Mouse (Mus musculus) cerebellum, adult 9-11 months (tissue): ENCODE results near the gene Klhl8.
"Not testable (repeated sequence)": the region's sequence is repeated elsewhere in the genome, so short reads cannot be mapped to it uniquely, and the experiment has no call there.

ENCODE experiments used
- DNase-seq: peaks from one replicate; pipeline ENCODE4 v3.0.0; 2022

Klhl8 gene

GRCm38 (mm10) chr5:103910748-103911409 is at the start of gene Klhl8:
Klhl8 (minus strand) TSS chr5:103911259.
- peak; percentile 90 for DNase-seq

DNA sequence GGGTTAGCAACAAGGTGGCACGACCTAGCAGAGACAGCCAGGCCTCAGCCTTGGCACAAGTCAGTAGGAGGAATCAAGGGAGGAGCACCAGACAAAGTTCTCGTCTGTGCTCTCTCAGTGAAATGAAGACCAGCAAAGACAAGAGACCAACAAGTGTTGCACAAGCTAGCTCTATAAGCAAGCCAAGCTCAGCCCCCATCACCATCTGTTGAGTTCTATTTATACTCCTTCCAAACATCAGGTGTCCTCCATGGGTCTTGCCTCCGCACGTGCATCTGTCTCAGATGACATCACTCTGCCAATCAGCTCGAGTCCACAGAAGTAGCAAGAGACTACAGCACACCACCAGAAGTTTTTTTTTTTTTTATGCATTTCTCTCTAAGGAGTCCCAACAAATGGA is 43.6 kb upstream of the Klhl8 start:
- DNase-seq: peak; percentile 43

DNA sequence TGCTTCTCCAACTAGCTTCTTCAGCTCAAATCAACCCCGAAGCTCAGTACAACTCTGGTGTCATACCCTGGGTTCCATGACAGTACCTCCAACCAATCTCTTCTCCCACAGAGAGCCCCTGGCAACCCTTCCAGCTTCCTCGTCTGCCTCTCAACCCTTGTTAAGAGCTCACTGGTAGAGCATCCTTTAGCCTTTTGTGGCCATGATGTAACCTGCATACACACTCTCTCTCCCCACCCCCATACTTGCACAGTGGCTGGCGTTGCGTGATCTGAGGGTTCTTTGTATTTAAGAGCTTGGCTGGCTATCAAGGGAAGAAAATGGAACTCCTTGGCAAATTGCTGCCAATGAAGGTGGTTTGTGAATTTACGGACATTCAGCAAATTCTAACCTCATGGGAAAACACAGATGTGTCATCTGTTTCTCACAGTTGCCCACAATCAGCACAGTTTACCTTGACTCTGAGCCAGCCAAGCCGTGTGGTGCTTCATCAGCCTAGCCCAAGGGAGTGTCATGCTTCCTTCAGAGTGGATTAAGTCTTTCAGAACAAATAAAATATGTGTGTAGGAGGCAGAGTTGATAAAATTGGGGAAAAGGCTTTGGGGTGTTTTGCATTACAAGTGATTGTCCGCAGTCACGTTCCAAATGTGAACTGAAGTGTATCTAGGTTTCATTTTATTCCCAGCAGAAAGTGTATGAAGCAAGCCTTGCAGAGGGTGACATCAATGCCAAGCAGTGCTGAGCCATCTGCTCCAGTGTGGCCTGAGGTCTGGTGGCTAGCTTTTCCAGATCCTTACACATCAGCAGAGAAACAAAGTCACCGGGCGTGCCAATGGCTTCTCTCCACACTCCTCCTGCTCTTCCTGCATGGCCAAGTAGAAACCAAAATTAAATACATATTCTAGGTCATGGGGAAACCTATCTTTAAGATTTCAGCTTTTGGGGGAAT is 42.4 kb upstream of the Klhl8 start:
- peak; percentile 27 for DNase-seq

GRCm38 (mm10) chr5:103950138-103950537 is 39.1 kb upstream of the Klhl8 start:
- DNase-seq: not testable (repeated sequence)

GRCm38 (mm10) chr5:103943183-103943582 is 32.1 kb upstream of the Klhl8 start:
- no peak for DNase-seq

GRCm38 (mm10) chr5:103939856-103940255 is 28.8 kb upstream of the Klhl8 start:
- DNase-seq: no peak

GRCm38 (mm10) chr5:103939350-103939652 is 28.2 kb upstream of the Klhl8 start:
- DNase-seq: no peak

GRCm38 (mm10) chr5:103938547-103939349 is 27.7 kb upstream of the Klhl8 start:
- peak; percentile 36 for DNase-seq

DNA sequence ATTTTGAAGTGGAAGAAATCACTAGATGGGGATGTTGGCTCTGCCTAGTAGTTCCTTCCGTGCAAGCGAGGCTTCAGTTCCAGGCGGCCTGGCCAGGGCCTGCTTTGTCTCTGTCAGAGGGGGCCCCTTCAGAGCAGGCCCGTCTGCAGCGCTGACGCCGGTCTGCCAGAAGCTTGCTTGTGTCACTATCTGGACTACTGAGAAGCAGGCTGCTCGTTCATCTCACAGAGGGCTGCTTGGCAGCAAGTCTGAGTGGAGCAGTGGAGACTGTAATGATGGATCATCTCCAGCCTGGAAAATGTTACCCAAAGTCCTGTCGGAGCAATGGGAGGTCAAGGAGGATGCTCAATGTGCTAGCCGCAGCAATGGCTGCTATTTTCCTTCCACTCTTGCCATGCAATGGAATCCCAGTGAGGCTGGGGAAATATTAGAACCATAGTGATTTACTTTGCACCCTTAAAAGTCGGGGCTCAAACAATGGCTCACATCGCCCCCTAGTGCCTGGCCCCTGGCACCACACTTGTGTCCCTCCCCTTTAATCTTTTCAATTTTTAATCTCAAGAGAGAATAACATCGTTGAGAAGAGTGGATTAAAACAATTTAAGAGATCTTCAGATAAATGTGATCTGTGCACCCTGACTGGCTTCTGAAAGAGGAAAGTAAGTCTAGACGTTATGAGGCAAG is 26.0 kb upstream of the Klhl8 start:
- DNase-seq: no peak

GRCm38 (mm10) chr5:103931924-103932323 is 20.9 kb upstream of the Klhl8 start:
- DNase-seq: not testable (repeated sequence)

DNA sequence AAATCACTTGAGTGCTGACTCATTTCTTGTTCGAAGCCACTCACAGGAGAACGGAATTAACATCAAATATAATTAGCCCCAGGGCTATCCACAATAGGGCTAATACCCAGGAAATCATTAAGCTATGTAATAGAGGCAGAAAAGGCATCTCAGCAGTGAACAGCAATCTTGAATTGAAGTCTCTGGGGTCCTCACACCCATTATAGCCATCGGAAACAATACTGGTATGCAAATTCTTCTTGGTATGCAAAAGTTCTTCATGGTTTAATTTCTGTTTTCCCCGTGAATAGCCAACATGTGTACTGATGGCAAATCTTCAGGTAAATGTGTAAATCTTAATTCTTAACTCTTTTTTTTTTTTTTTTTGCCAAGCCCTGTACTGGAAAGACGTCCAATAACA is 19.5 kb upstream of the Klhl8 start:
- no peak for DNase-seq

- DNase-seq: no peak
These were observed 17.1 kb upstream of the Klhl8 start for GRCm38 (mm10) chr5:103928196-103928550.

DNA sequence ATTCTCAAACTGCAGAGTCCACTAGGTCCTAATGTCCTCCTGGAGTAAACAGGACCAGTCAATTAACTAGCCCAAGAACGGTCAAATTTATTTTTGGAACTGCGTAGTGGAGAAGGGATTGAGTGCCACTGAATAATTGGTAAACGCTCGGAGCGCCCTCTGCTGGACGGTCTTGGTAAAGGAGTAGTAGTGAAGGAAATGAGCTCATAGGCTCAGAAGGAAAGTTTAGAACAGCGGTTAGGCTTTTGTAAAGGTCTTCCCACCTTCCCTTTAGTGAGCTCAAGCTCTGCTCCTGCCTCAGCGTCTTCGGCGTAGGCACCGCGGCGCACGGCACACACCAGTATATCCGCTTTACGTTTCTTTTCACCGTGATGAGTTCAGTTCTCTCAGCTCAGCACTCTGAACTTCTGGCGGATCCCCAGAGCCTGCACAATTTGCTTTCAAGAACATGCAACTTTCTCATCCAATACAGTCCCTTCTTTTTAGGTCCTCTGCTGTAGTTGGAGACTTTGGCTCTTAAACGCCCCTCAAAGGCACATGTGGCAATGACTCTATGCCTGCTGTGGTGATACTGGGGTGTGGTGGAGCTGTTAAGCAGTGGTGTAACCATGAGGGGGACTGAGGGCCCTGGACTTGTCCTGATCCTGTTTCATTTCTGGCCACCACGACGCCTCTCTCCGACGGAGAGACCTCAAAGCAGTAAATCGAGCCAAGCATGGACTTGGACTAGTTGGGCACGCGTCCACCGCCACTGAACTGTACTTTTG is 16.6 kb upstream of the Klhl8 start:
- peak; percentile 76 for DNase-seq

- no peak for DNase-seq
These were observed 15.3 kb upstream of the Klhl8 start for GRCm38 (mm10) chr5:103926398-103926797.

- no peak for DNase-seq
These were observed 12.7 kb upstream of the Klhl8 start for GRCm38 (mm10) chr5:103923755-103924154.

- DNase-seq: no peak
These were observed 12.0 kb upstream of the Klhl8 start for GRCm38 (mm10) chr5:103923101-103923500.

DNA sequence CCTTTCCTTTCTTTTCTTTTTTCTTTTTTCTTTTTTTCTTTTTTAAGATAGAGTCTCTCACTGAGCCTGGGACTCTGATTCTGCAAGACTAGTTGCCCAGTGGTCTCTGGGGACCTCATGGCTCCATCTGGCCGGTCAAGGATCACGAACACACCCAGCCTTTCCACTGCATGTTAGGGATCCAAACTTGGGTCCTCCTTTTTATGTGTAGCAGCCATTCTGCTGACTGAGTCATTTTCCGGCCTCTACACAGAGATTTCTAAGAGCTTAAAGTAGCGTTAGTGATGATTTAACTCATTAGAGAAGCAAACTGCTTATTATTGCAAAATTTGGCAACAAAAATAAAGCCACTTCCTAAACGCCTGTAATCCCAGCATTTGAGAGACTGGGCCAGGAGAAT is 11.4 kb upstream of the Klhl8 start:
- no peak for DNase-seq

DNA sequence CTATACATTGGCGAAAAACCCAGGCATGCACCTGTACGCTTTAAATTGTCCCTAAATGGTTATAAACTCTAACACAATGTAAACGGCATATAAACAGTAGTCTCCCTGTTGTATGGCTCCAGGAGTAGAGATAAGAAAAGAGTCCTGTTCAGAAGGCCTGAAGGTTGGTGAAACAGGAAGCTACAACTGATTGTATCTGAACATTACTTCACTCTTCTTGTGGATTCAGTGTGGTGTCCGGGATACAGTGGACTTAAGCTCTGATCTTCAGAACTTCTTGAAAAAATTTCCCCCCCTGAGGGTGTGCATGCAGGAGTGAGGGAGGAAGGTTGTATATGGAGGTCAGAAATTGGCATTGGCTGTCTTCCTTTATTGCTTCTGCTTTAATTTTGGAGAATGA is 8.4 kb upstream of the Klhl8 start:
- DNase-seq: no peak

GRCm38 (mm10) chr5:103918233-103918632 is 7.2 kb upstream of the Klhl8 start:
- DNase-seq: no peak

- peak; percentile 0 for DNase-seq
These were observed 6.4 kb upstream of the Klhl8 start for GRCm38 (mm10) chr5:103917357-103917895.

DNA sequence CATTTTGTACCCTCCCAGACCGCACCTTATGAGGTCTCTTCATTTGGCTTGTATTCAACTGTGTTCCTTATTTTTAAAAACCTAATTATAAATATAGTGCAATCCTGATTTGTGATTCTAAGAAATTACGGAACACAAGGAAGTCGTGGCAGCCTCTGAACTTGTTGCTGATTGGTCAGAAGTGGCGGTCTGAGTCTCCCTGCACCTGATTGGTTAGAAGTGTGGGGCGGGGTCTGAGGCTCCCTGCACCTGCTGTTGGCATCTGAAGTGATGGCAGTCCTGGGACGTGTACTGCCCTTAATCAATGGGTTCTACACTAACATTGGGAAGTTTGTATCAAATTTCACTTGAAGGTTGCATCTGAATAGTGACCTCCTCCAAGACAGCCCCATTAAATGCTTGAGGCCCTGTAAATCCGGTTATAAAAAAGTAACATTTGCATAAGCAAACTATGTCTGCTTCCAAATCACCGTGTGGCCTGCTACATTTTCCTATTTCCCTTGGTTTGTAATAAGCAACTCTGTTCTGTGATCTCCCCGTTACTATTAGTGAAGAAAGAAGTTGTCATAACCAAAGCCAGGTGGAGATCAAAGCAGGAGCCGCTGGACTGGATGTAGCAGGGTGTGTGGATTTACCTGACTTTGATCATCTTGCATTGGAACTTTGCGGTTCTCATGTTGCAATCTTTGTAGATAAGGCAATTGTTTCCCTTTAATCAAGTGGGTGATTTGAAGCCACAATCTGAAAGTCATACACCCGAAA is 5.7 kb upstream of the Klhl8 start:
- DNase-seq: peak; percentile 0
